Mouse (Mus musculus) embryonic facial prominence, embryonic 13.5 days (tissue): ENCODE results near the gene Hectd4. TPM values are rescaled to one million over a fixed set of nuclear protein-coding genes. Genes with fewer than 3 reads are reported as not detected.

Experiments used
- polyA plus RNA-seq: library from polyadenylated mRNA; unstranded; fragments of >200 nt; fragmentation: Nextera tagmentation; extraction: Ambion mirVana; gene quantifications from 2 replicates; pipeline ENCODE4 v1.2.1, GENCODE M21; 2015

Gene Hectd4
- polyA plus RNA-seq, 1 experiment from 2014 or later, result 4.7 TPM

Other genes starting within 250 kb of the Hectd4 start
- gene Rph3a, start 210.1 kb upstream of the Hectd4 start, polyA plus RNA-seq, result 0.15 and 0.19 TPM in 2 replicates
- 23.1 and 26.3 TPM in 2 replicates for gene Ptpn11, start 28.8 kb upstream of the Hectd4 start, polyA plus RNA-seq
- 726 and 753 TPM in 2 replicates for gene Rpl6, start 15.7 kb upstream of the Hectd4 start, polyA plus RNA-seq
- 74.6 and 80.7 TPM in 2 replicates for gene Trafd1, start 165.4 kb downstream of the Hectd4 start, polyA plus RNA-seq
- 39.2 and 40.8 TPM in 2 replicates for gene Naa25, start 177.7 kb downstream of the Hectd4 start, polyA plus RNA-seq
- gene Tmem116, start 231.7 kb downstream of the Hectd4 start, polyA plus RNA-seq, result 1.3 TPM in 2 replicates
- gene Erp29, start 232.3 kb downstream of the Hectd4 start, polyA plus RNA-seq, result 160 TPM in 2 replicates